Mouse (Mus musculus): ENCODE results near the gene Ccdc83.

- TF ChIP-seq CTCF (IDR thresholded peaks at IDR 0.05; ENCODE audit: extremely low read depth, insufficient read depth, low read length) (no peak), POLR2A (IDR thresholded peaks at IDR 0.05; ENCODE audit: extremely low read depth, insufficient read depth, low read length) (no peak)
These were observed 5.7 kb downstream of the Ccdc83 start for GRCm38 (mm10) chr7:90259899-90260298.

Measured in cortical plate, adult 2 months (tissue).